In the genomic region with DNA sequence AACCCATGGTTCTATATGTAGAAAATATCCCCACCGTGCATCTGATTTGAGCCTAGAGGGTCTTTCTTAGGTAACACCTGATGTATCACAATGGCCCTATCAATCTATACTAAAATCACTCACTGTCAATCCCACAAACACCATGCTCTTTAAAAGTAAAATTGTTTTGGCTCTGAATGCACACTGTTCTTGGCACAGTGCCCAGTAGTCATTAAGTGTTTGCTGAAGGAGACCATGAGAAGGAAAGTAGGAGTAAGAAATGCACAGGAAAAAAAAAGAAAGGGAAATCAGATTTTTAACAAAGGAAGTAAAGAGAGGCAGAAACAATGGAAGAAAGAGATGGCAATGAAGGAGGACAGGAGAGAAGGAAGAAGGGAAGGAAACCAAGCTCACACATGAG, we compare ENCODE assay signal across 14 mouse cellular contexts.
DNase-seq lines count a peak whose midpoint lies in the region; ATAC-seq and TF ChIP-seq lines count a peak whose summit lies in the region.
"Had no signal": no experiment of that assay in that cellular context is flagged by ENCODE, and none has a peak within 500 bp of the region (broad histone marks: within the 10 kb centered on the region; RNA-seq: fewer than 3 reads in every experiment).

No protein-coding gene starts in this region.

- H3K9me3 ChIP-seq in hindbrain, embryonic 14.5 days (ENCODE audit: control insufficient read depth, low read length): no peaks in the 10 kb centered on the region
- H3K9me3 ChIP-seq in hindbrain, embryonic 16.5 days (ENCODE audit: control insufficient read depth, low read length): no peaks in the 10 kb centered on the region
- no peaks in the 10 kb centered on the region for H3K9me3 ChIP-seq in limb, embryonic 14.5 days (ENCODE audit: control insufficient read depth, low read length)
- H3K9me3 ChIP-seq in limb, embryonic 10.5 days (replicated peaks): no peaks in the 10 kb centered on the region
- no peaks in the 10 kb centered on the region for H3K9me3 ChIP-seq in lung, postnatal 0 days (ENCODE audit: low read length)
- H3K9me3 ChIP-seq: G1E; lung, embryonic 15.5 days; midbrain, embryonic 10.5 days had no signal

- TF ChIP-seq POLR2A in limb, embryonic 14.5 days (IDR thresholded peaks at IDR 0.05; ENCODE audit: borderline replicate concordance, extremely low read depth, insufficient read depth, insufficient read length): no peak

- H3K4me2 ChIP-seq in hindbrain, embryonic 14.5 days (replicated peaks): no peak overlapping the region
- no peak overlapping the region for H3K4me2 ChIP-seq in hindbrain, embryonic 16.5 days (ENCODE audit: low read length)
- no peak overlapping the region for H3K4me2 ChIP-seq in limb, embryonic 14.5 days (replicated peaks; ENCODE audit: low read depth, low read length, severe bottlenecking)
- no peak overlapping the region for H3K4me2 ChIP-seq in lung, postnatal 0 days (replicated peaks; ENCODE audit: low read depth, low read length)
- H3K4me2 ChIP-seq: lung, embryonic 15.5 days had no signal

- TF ChIP-seq CTCF in lung, postnatal 0 days (IDR thresholded peaks at IDR 0.05): no peak

- no peak overlapping the region for H3K9ac ChIP-seq in hindbrain, embryonic 14.5 days
- H3K9ac ChIP-seq in hindbrain, embryonic 16.5 days (ENCODE audit: low read depth, low read length): no peak overlapping the region
- H3K9ac ChIP-seq in limb, embryonic 14.5 days (ENCODE audit: low read depth, low read length, severe bottlenecking): no peak overlapping the region
- no peak overlapping the region for H3K9ac ChIP-seq in lung, postnatal 0 days (replicated peaks; ENCODE audit: low read depth)
- H3K9ac ChIP-seq: lung, embryonic 15.5 days had no signal

- ATAC-seq in hindbrain, embryonic 14.5 days (ENCODE audit: low FRiP score): no peak
- no peak for ATAC-seq in hindbrain, embryonic 16.5 days
- no peak for ATAC-seq in limb, embryonic 14.5 days (ENCODE audit: low FRiP score, low read depth)
- no peak for ATAC-seq in lung, postnatal 0 days

- H3K27me3 ChIP-seq in hindbrain, embryonic 14.5 days (ENCODE audit: control insufficient read depth, insufficient read depth, low read length): no peaks in the 10 kb centered on the region
- no peaks in the 10 kb centered on the region for H3K27me3 ChIP-seq in hindbrain, embryonic 16.5 days (replicated peaks; ENCODE audit: control insufficient read depth, insufficient read depth, low read length)
- no peaks in the 10 kb centered on the region for H3K27me3 ChIP-seq in limb, embryonic 14.5 days (ENCODE audit: control insufficient read depth, insufficient read depth, low read length)
- no peaks in the 10 kb centered on the region for H3K27me3 ChIP-seq in limb, embryonic 10.5 days (ENCODE audit: low read depth, poor library complexity, severe bottlenecking)
- no peaks in the 10 kb centered on the region for H3K27me3 ChIP-seq in lung, postnatal 0 days (replicated peaks; ENCODE audit: insufficient read depth, low read length)
- H3K27me3 ChIP-seq: lung, embryonic 15.5 days had no signal

- no peak overlapping the region for H3K4me3 ChIP-seq in hindbrain, embryonic 14.5 days (replicated peaks; ENCODE audit: low read length)
- no peak overlapping the region for H3K4me3 ChIP-seq in hindbrain, embryonic 16.5 days (ENCODE audit: low read length)
- H3K4me3 ChIP-seq in limb, embryonic 14.5 days (replicated peaks; ENCODE audit: low read length): no peak overlapping the region
- no peak overlapping the region for H3K4me3 ChIP-seq in limb, embryonic 10.5 days
- no peak overlapping the region for H3K4me3 ChIP-seq in lung, postnatal 0 days (ENCODE audit: low read depth, low read length)
- H3K4me3 ChIP-seq: lung, embryonic 15.5 days; midbrain, embryonic 10.5 days had no signal

- no peaks in the 10 kb centered on the region for H3K4me1 ChIP-seq in hindbrain, embryonic 14.5 days (replicated peaks; ENCODE audit: control insufficient read depth, insufficient read depth, low read length)
- H3K4me1 ChIP-seq in hindbrain, embryonic 16.5 days (ENCODE audit: control insufficient read depth, insufficient read depth, low read depth, low read length): no peaks in the 10 kb centered on the region
- no peaks in the 10 kb centered on the region for H3K4me1 ChIP-seq in limb, embryonic 14.5 days (ENCODE audit: control insufficient read depth, insufficient read depth, low read length)
- no peaks in the 10 kb centered on the region for H3K4me1 ChIP-seq in limb, embryonic 10.5 days
- H3K4me1 ChIP-seq in lung, postnatal 0 days (ENCODE audit: insufficient read depth, low read depth, low read length): no peaks in the 10 kb centered on the region
- H3K4me1 ChIP-seq: midbrain, embryonic 10.5 days had no signal

- DNase-seq in hindbrain, embryonic 14.5 days (ENCODE audit: low spot score): peak; percentile 35
- peak; percentile 68 for DNase-seq in limb, embryonic 14.5 days (ENCODE audit: low spot score)
- no peak for DNase-seq in limb, embryonic 10.5 days (ENCODE audit: low spot score)
- peak; percentile 5 for DNase-seq in adipocyte (ENCODE audit: low spot score)
- DNase-seq in lung, postnatal 0 days (ENCODE audit: low spot score): peak; percentile 61
- no peak for DNase-seq in right cerebral cortex, postnatal 36 days (ENCODE audit: low spot score in 2 of 2)
- DNase-seq: cerebellum, postnatal 36 days; gastrocnemius, postnatal 10 days; liver; right cerebral cortex, postnatal 14 days had no signal

- WGBS in hindbrain, embryonic 14.5 days: 66% methylated on average over 1 of the region's 1 CpGs
- 56% methylated on average over 1 of the region's 1 CpGs for WGBS in hindbrain, embryonic 16.5 days
- 58% methylated on average over 1 of the region's 1 CpGs for WGBS in limb, embryonic 14.5 days
- WGBS in limb, embryonic 10.5 days: 94% methylated on average over 1 of the region's 1 CpGs
- 28% methylated on average over 1 of the region's 1 CpGs for WGBS in lung, postnatal 0 days

- no peak for TF ChIP-seq EP300 in lung, postnatal 0 days (IDR thresholded peaks at IDR 0.05)

- no peaks in the 10 kb centered on the region for H3K36me3 ChIP-seq in hindbrain, embryonic 14.5 days (replicated peaks; ENCODE audit: control insufficient read depth, insufficient read depth)
- H3K36me3 ChIP-seq in hindbrain, embryonic 16.5 days (ENCODE audit: control insufficient read depth, insufficient read depth, low read length): no peaks in the 10 kb centered on the region
- no peaks in the 10 kb centered on the region for H3K36me3 ChIP-seq in limb, embryonic 14.5 days (ENCODE audit: control insufficient read depth, insufficient read depth, low read length)
- H3K36me3 ChIP-seq in limb, embryonic 10.5 days: no peaks in the 10 kb centered on the region
- no peaks in the 10 kb centered on the region for H3K36me3 ChIP-seq in lung, postnatal 0 days (ENCODE audit: insufficient read depth, low read length)
- H3K36me3 ChIP-seq: G1E; lung, embryonic 15.5 days; midbrain, embryonic 10.5 days had no signal

- no peak overlapping the region for H3K27ac ChIP-seq in hindbrain, embryonic 14.5 days
- no peak overlapping the region for H3K27ac ChIP-seq in hindbrain, embryonic 16.5 days (ENCODE audit: low read depth, low read length)
- H3K27ac ChIP-seq in limb, embryonic 14.5 days (replicated peaks; ENCODE audit: low read depth, low read length): no peak overlapping the region
- no peak overlapping the region for H3K27ac ChIP-seq in limb, embryonic 10.5 days
- no peak overlapping the region for H3K27ac ChIP-seq in lung, postnatal 0 days (ENCODE audit: low read length)
- H3K27ac ChIP-seq: lung, embryonic 15.5 days; midbrain, embryonic 10.5 days had no signal

Comparison
In these comparisons a context has a peak if more than half of its experiments do, and no peak if none do; other contexts are left out.
1. DNase-seq: peak in hindbrain, embryonic 14.5 days (single experiment), limb, embryonic 14.5 days (single experiment), adipocyte (single experiment) and lung, postnatal 0 days (single experiment); none in limb, embryonic 10.5 days (single experiment) and right cerebral cortex, postnatal 36 days (0 of 2).